Mouse (Mus musculus) liver, adult 2 months (tissue): ENCODE results near the gene Folr2. TPM values are rescaled to one million over a fixed set of nuclear protein-coding genes. Genes with fewer than 3 reads are reported as not detected.
A peak's percentile ranks its signal among the peaks of the same experiment; 100 is the strongest.

Source experiments
- DNase-seq: peaks from one replicate; pipeline ENCODE4 v3.0.0-alpha.2; 2011; ENCODE audit warnings: low read depth, low spot score; ENCODE audit errors: extremely low read depth
- H3K27ac ChIP-seq: fragments of 200-500 bp; replicated peaks from 2 replicates; pipeline ENCODE4 v1.5.1; 2012; ENCODE audit warnings: low read depth, mild to moderate bottlenecking, control low read depth, inconsistent platforms, low read length; ENCODE audit not compliant: insufficient read depth
- H3K27me3 ChIP-seq: fragments of 200-500 bp; 2 replicates; pipeline ENCODE4 v1.6.1; 2012; ENCODE audit warnings: mild to moderate bottlenecking, moderate library complexity, low read length, inconsistent platforms; ENCODE audit not compliant: control insufficient read depth, insufficient read depth
- H3K36me3 ChIP-seq: fragments of 200-500 bp; 2 replicates; pipeline ENCODE4 v1.6.1; 2012; ENCODE audit warnings: low read length, inconsistent platforms; ENCODE audit not compliant: control insufficient read depth, insufficient read depth
- H3K4me1 ChIP-seq: fragments of 200-500 bp; 2 replicates; pipeline ENCODE4 v1.6.1; 2011; ENCODE audit warnings: low read length; ENCODE audit not compliant: control insufficient read depth, insufficient read depth
- H3K4me3 ChIP-seq: fragments of 200-500 bp; 2 replicates; pipeline ENCODE4 v1.5.1; 2011; ENCODE audit warnings: low read depth, mild to moderate bottlenecking, control low read depth, low read length, moderate library complexity; ENCODE audit not compliant: insufficient read depth
- H3K79me2 ChIP-seq: fragments of 200-500 bp; 2 replicates; pipeline ENCODE4 v1.6.1; 2012; ENCODE audit warnings: inconsistent platforms, mild to moderate bottlenecking, low read length, moderate library complexity; ENCODE audit not compliant: control insufficient read depth, insufficient read depth
- H3K9ac ChIP-seq: fragments of 200-500 bp; 2 replicates; pipeline ENCODE4 v1.6.1; 2012; ENCODE audit warnings: low read depth, mild to moderate bottlenecking, control low read depth, inconsistent platforms, low read length
- CTCF ChIP-seq: fragments of 200-500 bp; IDR thresholded peaks from 2 replicates; pipeline ENCODE4 v1.5.1; 2011; ENCODE audit warnings: low read depth, low read length, control low read depth
- POLR2A ChIP-seq: fragments of 200-500 bp; IDR thresholded peaks from 2 replicates; pipeline ENCODE4 v1.6.1; 2011; ENCODE audit warnings: low read length, control low read depth; ENCODE audit not compliant: insufficient read depth; ENCODE audit errors: extremely low read depth
- WGBS: fragments of 180-500 bp; shearing (Covaris S2); methylation state at CpG from one replicate; pipeline ENCODE4 v1.1.7; 2018; 5-methylcytosine and 5-hydroxymethylcytosine counted together
- polyA plus RNA-seq: library from polyadenylated mRNA; depleted of rRNA; stranded (reverse); fragments of >200 nt; gene quantifications from 2 replicates; pipeline ENCODE4 v1.2.3, GENCODE M21; 2012
- total RNA-seq: library from RNA; depleted of rRNA; stranded (reverse); fragments of >200 nt; gene quantifications from 2 replicates; pipeline ENCODE4 v1.2.3, GENCODE M21; 2014

Gene Folr2
- total and polyA plus RNA-seq, 2 experiments = 23.1 to 37.4 TPM

- DNase-seq = no peak
- TF ChIP-seq CTCF (no peak), POLR2A (no peak)
- 89% methylated on average over 6 of the region's 6 CpGs for WGBS
- H3K9ac ChIP-seq = no peak overlapping the region
- no peak overlapping the region for H3K27ac ChIP-seq
- H3K4me1 ChIP-seq = 0 out of 2 replicates have a peak, but pooled peaks cover 6% of the 10 kb centered on the region
- no peak overlapping the region for H3K4me3 ChIP-seq
- no peaks in the 10 kb centered on the region for H3K79me2 ChIP-seq
- H3K27me3 ChIP-seq = no peaks in the 10 kb centered on the region
- no peaks in the 10 kb centered on the region for H3K36me3 ChIP-seq
These were observed 29.3 kb upstream of the Folr2 start for GRCm38 (mm10) chr7:101886274-101886673.

GRCm38 (mm10) chr7:101884160-101884559 lies 27.2 kb upstream of the Folr2 start:
- Histone ChIP-seq H3K4me3 (no peak overlapping the region), H3K79me2 (no peaks in the 10 kb centered on the region), H3K4me1 (0 out of 2 replicates have a peak, but pooled peaks cover 6% of the 10 kb centered on the region), H3K27me3 (no peaks in the 10 kb centered on the region), H3K36me3 (no peaks in the 10 kb centered on the region), H3K27ac (no peak overlapping the region), H3K9ac (no peak overlapping the region)
- 96% methylated on average over 4 of the region's 4 CpGs for WGBS
- no peak for DNase-seq
- TF ChIP-seq CTCF = no peak
- TF ChIP-seq POLR2A = no peak

DNA sequence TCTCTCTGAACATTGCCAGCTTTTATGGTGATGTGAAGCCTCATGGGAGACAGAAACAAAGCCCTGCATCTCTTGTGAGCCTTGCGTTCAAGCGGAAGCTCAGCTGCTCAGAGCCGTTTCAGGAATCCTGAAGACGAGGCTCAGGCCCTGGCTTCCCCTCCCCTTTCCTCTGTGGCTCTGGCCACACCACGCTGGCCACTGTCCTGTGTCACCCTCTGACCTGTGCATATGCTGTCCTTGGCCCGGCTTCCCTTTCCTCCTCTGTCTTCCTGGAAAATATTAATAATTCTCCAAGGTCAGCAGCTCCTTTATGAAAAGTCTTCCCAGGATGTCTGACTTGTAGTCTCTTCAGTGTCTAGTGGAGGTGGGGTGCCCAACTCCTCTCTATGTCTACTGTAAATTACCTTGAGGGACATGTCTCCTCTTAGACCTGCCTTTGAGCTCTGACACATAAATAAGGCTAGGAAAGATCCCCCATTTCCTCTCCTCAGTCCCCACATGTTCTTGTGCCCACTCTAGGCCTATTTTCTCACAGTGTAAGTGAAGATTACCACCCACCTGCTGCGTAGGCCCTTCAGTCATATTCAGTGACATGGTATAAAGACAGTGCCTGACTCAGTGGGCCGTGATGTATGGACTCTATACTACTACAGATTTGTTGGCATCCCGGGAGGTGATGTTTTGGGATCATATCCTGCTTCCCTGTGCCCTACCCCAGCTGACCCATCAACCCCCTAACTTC lies 25.6 kb upstream of the Folr2 start:
- Histone ChIP-seq H3K9ac (no peak overlapping the region), H3K4me1 (0 out of 2 replicates have a peak, but pooled peaks cover 6% of the 10 kb centered on the region), H3K36me3 (no peaks in the 10 kb centered on the region), H3K27me3 (no peaks in the 10 kb centered on the region), H3K27ac (peak overlapping the region; percentile 60), H3K79me2 (no peaks in the 10 kb centered on the region), H3K4me3 (no peak overlapping the region)
- DNase-seq = no peak
- WGBS = 76% methylated on average over 9 of the region's 9 CpGs
- TF ChIP-seq POLR2A (no peak), CTCF (no peak)

- Histone ChIP-seq H3K4me3 (no peak overlapping the region), H3K9ac (no peak overlapping the region), H3K36me3 (no peaks in the 10 kb centered on the region), H3K27ac (no peak overlapping the region), H3K4me1 (0 out of 2 replicates have a peak, but pooled peaks cover 6% of the 10 kb centered on the region), H3K27me3 (no peaks in the 10 kb centered on the region), H3K79me2 (no peaks in the 10 kb centered on the region)
- TF ChIP-seq POLR2A (no peak), CTCF (no peak)
- DNase-seq = no peak
- WGBS = 74% methylated on average over 4 of the region's 4 CpGs
These were observed 23.9 kb upstream of the Folr2 start for GRCm38 (mm10) chr7:101880855-101881254.

DNA sequence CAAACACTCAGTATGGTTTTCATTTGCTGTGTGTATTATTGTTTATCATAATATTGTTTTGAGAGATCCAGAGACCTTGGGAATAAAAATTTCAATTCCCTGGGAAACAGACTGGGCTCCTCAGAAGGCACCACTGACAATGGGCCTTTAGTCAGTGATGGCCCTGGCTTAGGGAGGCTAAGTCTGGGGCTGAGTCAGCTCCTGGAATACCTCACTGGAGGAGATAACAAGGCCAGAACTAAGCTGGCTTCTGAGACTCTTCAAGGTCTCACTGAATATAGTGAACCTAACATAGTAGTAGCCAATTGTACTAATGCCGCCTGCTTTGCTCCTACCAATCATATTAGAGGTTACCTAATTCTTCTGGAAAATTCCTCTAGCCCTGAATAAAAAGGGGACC lies 19.0 kb upstream of the Folr2 start:
- H3K36me3 ChIP-seq = no peaks in the 10 kb centered on the region
- H3K4me1 ChIP-seq = no peaks in the 10 kb centered on the region
- 97% methylated on average over 1 of the region's 1 CpGs for WGBS
- TF ChIP-seq POLR2A (no peak), CTCF (no peak)
- no peak overlapping the region for H3K4me3 ChIP-seq
- no peak overlapping the region for H3K27ac ChIP-seq
- no peak for DNase-seq
- no peak overlapping the region for H3K9ac ChIP-seq
- H3K27me3 ChIP-seq = no peaks in the 10 kb centered on the region
- no peaks in the 10 kb centered on the region for H3K79me2 ChIP-seq

DNA sequence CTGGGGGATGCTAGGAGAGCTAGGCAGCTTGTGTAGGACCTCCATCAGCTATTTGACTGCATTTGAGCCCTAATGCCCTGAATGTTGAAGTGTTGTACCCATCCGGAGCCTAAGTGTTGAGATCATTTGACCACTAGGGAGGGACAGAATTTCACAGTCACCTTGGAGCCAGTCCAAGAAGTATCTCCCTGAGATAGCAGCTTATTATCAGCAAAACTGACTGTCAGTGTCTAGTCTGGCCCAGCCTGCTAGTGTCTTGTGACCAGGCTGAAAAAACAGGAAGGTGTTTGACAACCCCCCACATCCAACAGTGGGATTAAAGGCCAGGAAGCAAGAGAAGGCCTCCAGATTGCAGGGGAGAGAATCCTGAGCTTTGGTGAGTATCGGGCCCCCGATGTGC lies 14.3 kb upstream of the Folr2 start:
- no peak for TF ChIP-seq POLR2A
- no peak for TF ChIP-seq CTCF
- Histone ChIP-seq H3K4me3 (peak overlapping the region; percentile 3), H3K4me1 (no peaks in the 10 kb centered on the region), H3K36me3 (no peaks in the 10 kb centered on the region), H3K79me2 (no peaks in the 10 kb centered on the region), H3K27ac (peak overlapping the region; percentile 54), H3K27me3 (no peaks in the 10 kb centered on the region), H3K9ac (peak overlapping the region; percentile 29)
- WGBS = 60% methylated on average over 3 of the region's 3 CpGs
- peak; percentile 43 for DNase-seq
